Mouse (Mus musculus) intestine, embryonic 15.5 days (tissue): ENCODE results near the gene Rnaset2a. TPM values are rescaled to one million over a fixed set of nuclear protein-coding genes. Genes with fewer than 3 reads are reported as not detected.
"Not testable (repeated sequence)": the region's sequence is repeated elsewhere in the genome, so short reads cannot be mapped to it uniquely, and the experiment has no call there.

Source experiments
- ATAC-seq: fragments of 200-750 bp; cut with Nextera tagmentation; 2 replicates; pipeline ENCODE4 v1.8.0; 2017; ENCODE audit warnings: moderate TSS enrichment, moderate library complexity
- H3K27ac ChIP-seq: fragments of 300-500 bp; sonication (generic); 2 replicates; pipeline ENCODE4 v1.5.1; 2015; ENCODE audit warnings: mild to moderate bottlenecking, inconsistent platforms
- H3K27me3 ChIP-seq: fragments of 300-500 bp; sonication (generic); replicated peaks from 2 replicates; pipeline ENCODE4 v1.6.1; 2015; ENCODE audit warnings: inconsistent platforms
- H3K36me3 ChIP-seq: fragments of 300-500 bp; sonication (generic); 2 replicates; pipeline ENCODE4 v1.6.1; 2015; ENCODE audit warnings: inconsistent platforms
- H3K4me1 ChIP-seq: fragments of 300-500 bp; sonication (generic); replicated peaks from 2 replicates; pipeline ENCODE4 v1.6.1; 2015; ENCODE audit warnings: inconsistent platforms
- H3K4me2 ChIP-seq: fragments of 300-500 bp; sonication (generic); replicated peaks from 2 replicates; pipeline ENCODE4 v1.6.1; 2015; ENCODE audit warnings: mild to moderate bottlenecking, inconsistent platforms
- H3K4me3 ChIP-seq: fragments of 300-500 bp; sonication (generic); replicated peaks from 2 replicates; pipeline ENCODE4 v1.5.1; 2015; ENCODE audit warnings: inconsistent platforms
- H3K9ac ChIP-seq: fragments of 300-500 bp; sonication (generic); 2 replicates; pipeline ENCODE4 v1.6.1; 2015; ENCODE audit warnings: inconsistent platforms
- H3K9me3 ChIP-seq: fragments of 300-500 bp; sonication (generic); 2 replicates; pipeline ENCODE4 v1.6.1; 2016; ENCODE audit warnings: inconsistent platforms
- WGBS: fragments of 180-500 bp; shearing (Covaris S2); methylation state at CpG from one replicate; pipeline ENCODE4 v1.1.7; 2015; 5-methylcytosine and 5-hydroxymethylcytosine counted together
- polyA plus RNA-seq: library from polyadenylated mRNA; unstranded; fragments of >200 nt; fragmentation: Nextera tagmentation; extraction: Ambion mirVana; gene quantifications from 2 replicates; pipeline ENCODE4 v1.2.1, GENCODE M21; 2015

The Rnaset2a gene
- polyA plus RNA-seq, 1 experiment from 2014 or later, result 31.1 TPM

GRCm38 (mm10) chr17:8069847-8070246 is 78.0 kb downstream of the Rnaset2a start:
- WGBS, result 86% methylated on average over 2 of the region's 2 CpGs
- not testable (repeated sequence) for H3K4me2 ChIP-seq

More at GRCm38 (mm10) chr17:8069847-8070246, 78.0 kb downstream of the Rnaset2a start:
- not testable (repeated sequence) for H3K9me3 ChIP-seq, H3K4me1 ChIP-seq, H3K9ac ChIP-seq, H3K27ac ChIP-seq, H3K4me3 ChIP-seq, H3K36me3 ChIP-seq, ATAC-seq, H3K27me3 ChIP-seq

Other genes with a start within 250 kb of the Rnaset2a start
- 1.6 and 1.8 TPM in 2 replicates for gene Tagap, start 222.1 kb downstream of the Rnaset2a start, polyA plus RNA-seq
- 45.8 and 51.8 TPM in 2 replicates for gene Rsph3a, start 202.5 kb downstream of the Rnaset2a start, polyA plus RNA-seq
- gene Gm49673, start 309 bp downstream of the Rnaset2a start, polyA plus RNA-seq, result 0.08 and 0.23 TPM in 2 replicates
- gene Fgfr1op, start 17.4 kb upstream of the Rnaset2a start, polyA plus RNA-seq, result 30.2 and 31.5 TPM in 2 replicates
- gene Ccr6, start 87.9 kb upstream of the Rnaset2a start, polyA plus RNA-seq, result 0.50 and 0.86 TPM in 2 replicates
- 192 and 199 TPM in 2 replicates for gene Mpc1, start 134.8 kb upstream of the Rnaset2a start, polyA plus RNA-seq
- 78.7 and 79.0 TPM in 2 replicates for gene Sft2d1, start 163.0 kb upstream of the Rnaset2a start, polyA plus RNA-seq
- 0.39 and 0.61 TPM in 2 replicates for gene Prr18, start 189.4 kb upstream of the Rnaset2a start, polyA plus RNA-seq
- gene T2, start 207.9 kb upstream of the Rnaset2a start, polyA plus RNA-seq, result 0.13 and 0.27 TPM in 2 replicates